Mouse (Mus musculus) inflammation-experienced regulatory T-cells, adult 6 months (primary cell): ENCODE measurements around the gene Naa60. TPM values are rescaled to one million over a fixed set of nuclear protein-coding genes. Genes with fewer than 3 reads are reported as not detected.

Experiments
- ATAC-seq: one replicate; pipeline ENCODE4 v1.8.0; 2017
- polyA plus RNA-seq, 3 experiments: library from polyadenylated mRNA; unstranded; fragments of 100-300 nt; shearing (Covaris generic); gene quantifications; one replicate each; pipeline ENCODE4 v1.2.1; 2017

Naa60 gene
- polyA plus RNA-seq, 3 experiments from 2014 or later = 106 to 119 (median 107) TPM

- no peak for ATAC-seq
Observed at GRCm38 (mm10) chr16:3891621-3892295, 19.6 kb downstream of the Naa60 start.

GRCm38 (mm10) chr16:3893739-3894138, 21.6 kb downstream of the Naa60 start:
- ATAC-seq = no peak

DNA sequence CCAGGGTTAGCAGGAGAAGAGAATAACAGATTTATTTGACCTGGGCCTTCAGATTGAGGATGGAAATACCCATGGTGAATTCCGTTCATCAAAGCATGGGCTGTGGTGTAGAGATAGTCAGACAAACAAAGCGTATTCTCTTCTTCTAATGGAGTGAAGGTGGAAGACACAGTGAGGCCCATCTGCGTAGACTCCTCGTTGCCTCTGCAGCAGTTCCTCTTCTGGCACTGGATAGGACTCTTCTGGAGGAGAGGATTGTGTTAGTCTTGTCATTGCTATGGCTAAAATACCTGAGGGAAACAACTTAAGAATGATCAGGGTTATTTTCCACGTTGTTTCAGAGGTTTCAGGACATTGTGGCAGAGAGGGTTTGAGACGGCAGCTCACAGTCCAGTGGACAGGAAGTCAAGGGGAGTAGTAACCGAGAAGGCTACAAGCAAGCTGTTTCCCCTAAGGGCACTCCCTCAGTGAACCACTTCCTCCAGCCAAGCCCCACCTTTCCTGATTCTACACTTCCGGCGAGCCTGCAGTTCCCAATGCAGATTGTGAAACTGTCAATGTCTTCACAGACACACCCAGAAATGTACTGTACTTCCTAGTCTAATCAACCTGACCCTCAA, 23.1 kb downstream of the Naa60 start:
- ATAC-seq = peak; percentile 93

- ATAC-seq = peak; percentile 36
Observed at GRCm38 (mm10) chr16:3896046-3896445, 23.9 kb downstream of the Naa60 start.

- no peak for ATAC-seq
Observed at GRCm38 (mm10) chr16:3896553-3896952, 24.4 kb downstream of the Naa60 start.

- ATAC-seq = no peak
Observed at GRCm38 (mm10) chr16:3907471-3907870, 35.3 kb downstream of the Naa60 start.

DNA sequence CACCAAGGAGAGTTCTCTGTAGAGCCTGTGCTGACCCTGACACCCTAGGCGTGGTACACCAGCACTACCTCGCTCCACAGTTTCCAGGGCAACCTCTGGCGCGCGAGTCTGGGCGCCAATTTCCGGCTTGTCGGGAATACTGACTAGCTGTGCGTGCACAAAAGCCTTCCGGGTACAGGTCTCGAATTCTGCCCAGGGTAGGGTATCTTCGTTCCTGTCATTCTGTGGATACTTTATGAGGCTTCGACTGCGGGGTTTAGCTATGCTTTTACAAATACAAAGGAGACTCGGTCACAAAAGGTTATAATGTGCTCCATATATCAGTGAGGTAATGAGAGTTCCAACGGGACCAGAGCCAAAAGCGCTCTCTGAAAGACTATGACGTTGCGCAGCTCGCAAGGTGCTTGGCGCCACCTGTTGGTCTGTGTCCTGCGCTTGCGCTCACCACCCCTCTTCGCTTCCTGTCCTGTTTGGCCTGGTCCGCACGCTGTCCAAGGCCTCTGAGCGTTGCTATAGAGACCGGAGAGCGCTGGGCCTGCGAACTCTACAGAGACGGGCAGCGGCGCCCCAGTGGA, 36.4 kb downstream of the Naa60 start, which contains the start of the genes 1700037C18Rik and Cluap1:
Gene 1700037C18Rik (minus strand): TSS at position 153 of the 575 bp plus-strand sequence.
Gene Cluap1 (plus strand): TSS at position 265 of the 575 bp plus-strand sequence.
- peak; percentile 84 for ATAC-seq

- peak; percentile 35 for ATAC-seq
Observed at GRCm38 (mm10) chr16:3909118-3909517, 36.9 kb downstream of the Naa60 start.

DNA sequence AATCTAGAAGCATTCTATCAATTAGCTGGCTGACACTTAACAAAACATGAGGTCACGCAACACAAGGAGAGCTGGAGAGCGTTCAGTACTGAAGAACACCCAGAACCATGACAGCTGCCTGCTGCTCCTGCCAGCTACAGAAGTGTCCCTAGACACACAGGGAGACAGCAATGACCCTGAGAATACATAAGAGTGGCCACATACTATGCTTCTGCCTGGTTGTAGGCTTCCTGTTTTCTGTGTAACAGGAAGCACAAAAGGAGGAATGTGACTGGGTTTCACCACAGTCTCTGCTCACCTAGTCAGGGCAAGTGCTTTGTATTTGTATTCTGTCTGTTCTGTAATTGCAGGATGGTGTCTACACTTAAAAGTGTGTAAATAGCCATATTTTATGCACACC, 48.6 kb downstream of the Naa60 start:
- ATAC-seq = no peak

GRCm38 (mm10) chr16:3923515-3923914, 51.3 kb downstream of the Naa60 start:
- no peak for ATAC-seq

DNA sequence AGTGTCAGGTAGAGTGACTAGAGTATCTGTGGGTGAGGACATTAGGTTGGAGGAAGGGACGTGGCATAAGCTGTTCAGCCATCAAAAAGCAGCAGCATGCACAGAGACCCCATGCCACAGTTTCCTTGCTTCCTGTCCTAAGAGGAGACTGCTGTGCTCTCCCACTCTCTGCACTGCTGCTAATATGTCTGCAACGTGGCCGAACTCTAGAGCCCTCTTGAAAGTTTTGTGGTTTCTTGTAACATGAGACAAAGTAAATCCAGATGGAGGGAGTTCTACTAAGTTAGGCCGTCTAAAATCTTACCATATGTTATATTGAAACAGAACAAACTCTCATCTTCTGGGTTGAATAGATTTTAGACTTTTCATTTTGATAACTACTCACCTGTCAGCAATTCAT, 51.8 kb downstream of the Naa60 start:
- no peak for ATAC-seq

GRCm38 (mm10) chr16:3928582-3928981, 56.4 kb downstream of the Naa60 start:
- ATAC-seq = no peak

DNA sequence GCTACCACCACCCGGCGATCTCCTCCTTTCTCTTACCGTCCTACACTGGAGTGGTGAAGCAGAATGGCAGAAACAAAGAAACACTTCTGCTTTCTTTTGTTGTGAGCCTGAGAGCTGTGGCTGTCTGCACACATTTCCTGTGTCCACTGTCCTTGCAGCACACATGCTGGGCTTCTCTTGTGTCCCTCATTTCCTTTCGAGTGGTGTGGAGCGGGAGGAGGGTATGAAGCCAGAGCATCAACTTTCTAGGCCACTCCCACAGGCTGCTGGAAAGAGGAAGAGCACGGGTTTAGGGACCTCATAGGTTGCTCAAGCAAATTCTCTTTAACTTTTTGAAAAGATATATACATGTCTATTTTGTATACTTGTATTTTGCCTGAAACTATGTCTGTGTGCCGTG, 57.0 kb downstream of the Naa60 start:
- ATAC-seq = no peak

DNA sequence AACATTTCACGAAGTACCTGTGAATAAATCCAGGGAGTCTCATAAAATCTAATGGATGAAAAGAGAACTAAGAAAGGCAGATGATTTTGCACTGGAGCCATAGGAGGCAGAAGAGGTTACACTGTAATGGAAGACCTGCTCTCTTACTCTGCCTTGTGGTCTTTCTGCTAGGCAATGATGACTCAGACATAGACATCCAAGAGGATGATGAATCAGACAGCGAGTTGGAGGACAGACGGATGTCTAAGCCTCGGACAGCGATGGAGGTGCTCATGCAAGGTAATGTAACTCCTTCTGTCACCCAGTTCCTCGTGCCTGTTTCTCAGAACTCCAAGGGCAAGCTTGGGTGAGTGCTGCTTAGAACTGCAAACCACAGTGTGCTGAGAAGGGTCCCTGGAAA, 61.4 kb downstream of the Naa60 start:
- no peak for ATAC-seq

- no peak for ATAC-seq
Observed at GRCm38 (mm10) chr16:3934091-3934490, 61.9 kb downstream of the Naa60 start.

DNA sequence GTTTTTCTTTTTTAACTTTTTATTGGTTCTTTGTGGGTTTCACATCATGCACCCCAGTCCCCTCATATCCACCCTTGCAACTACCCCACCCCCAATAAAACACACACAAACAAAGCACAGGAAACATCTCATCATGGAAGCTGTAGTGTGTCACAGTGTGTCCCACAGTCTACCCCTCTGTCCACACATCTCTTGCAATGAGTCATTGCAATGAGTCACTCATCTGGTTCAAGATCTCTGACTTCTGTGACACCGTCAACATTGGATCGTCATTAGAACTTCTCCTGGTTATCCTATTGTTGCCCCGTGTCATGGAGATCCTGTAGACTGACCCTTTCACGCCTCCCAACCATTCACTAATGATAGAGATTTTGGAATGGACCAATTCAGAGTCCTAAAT, 62.5 kb downstream of the Naa60 start:
- no peak for ATAC-seq

GRCm38 (mm10) chr16:3951141-3951540, 79.0 kb downstream of the Naa60 start:
- no peak for ATAC-seq

Other genes starting within 250 kb of the Naa60 start
- not detected for gene Mefv, start 154.3 kb upstream of the Naa60 start, polyA plus RNA-seq
- gene Zfp263, start 128.3 kb upstream of the Naa60 start, polyA plus RNA-seq = 100 to 1,000 TPM in 1 of 3 experiments, 10 to 100 TPM in 2; 72.2 to 148 (median 96.6) TPM
- not detected for gene Olfr15, start 41.5 kb upstream of the Naa60 start, polyA plus RNA-seq
- gene Zfp174, start 25.1 kb upstream of the Naa60 start, polyA plus RNA-seq = under 1 TPM; 0.48 to 0.80 (median 0.52) TPM
- gene Zfp597, start 12.2 kb downstream of the Naa60 start, polyA plus RNA-seq = 10 to 100 TPM; 11.4 to 14.1 (median 12.6) TPM
- gene Gm20695, start 12.3 kb downstream of the Naa60 start, polyA plus RNA-seq = 1 to 10 TPM; 3.2 to 5.6 (median 3.9) TPM
- 10 to 100 TPM in 1 of 3 experiments, 1 to 10 TPM in 2; 7.4 to 11.7 (median 9.6) TPM for gene 1700037C18Rik, start 36.3 kb downstream of the Naa60 start, polyA plus RNA-seq
- 10 to 100 TPM; 24.9 to 44.3 (median 33.9) TPM for gene Cluap1, start 36.4 kb downstream of the Naa60 start, polyA plus RNA-seq
- 10 to 100 TPM; 58.8 to 82.4 (median 67.8) TPM for gene Nlrc3, start 104.3 kb downstream of the Naa60 start, polyA plus RNA-seq
- gene Slx4, start 131.4 kb downstream of the Naa60 start, polyA plus RNA-seq = 10 to 100 TPM; 15.0 to 28.4 (median 15.6) TPM
- 10 to 100 TPM in 1 of 3 experiments, 1 to 10 TPM in 2; 2.8 to 10.9 (median 5.0) TPM for gene Dnase1, start 164.6 kb downstream of the Naa60 start, polyA plus RNA-seq
- gene Trap1, start 205.5 kb downstream of the Naa60 start, polyA plus RNA-seq = 10 to 100 TPM; 56.4 to 82.6 (median 68.1) TPM